Mouse (Mus musculus) right cerebral cortex, adult 2 months (tissue): Measurements from ENCODE around the gene Arhgef17.

Experiments
- DNase-seq, 2 experiments: peaks; one replicate each; pipeline ENCODE4 v3.0.0; 2021 to 2022; ENCODE audit warnings: low spot score in 2 of 2

The Arhgef17 gene

DNA sequence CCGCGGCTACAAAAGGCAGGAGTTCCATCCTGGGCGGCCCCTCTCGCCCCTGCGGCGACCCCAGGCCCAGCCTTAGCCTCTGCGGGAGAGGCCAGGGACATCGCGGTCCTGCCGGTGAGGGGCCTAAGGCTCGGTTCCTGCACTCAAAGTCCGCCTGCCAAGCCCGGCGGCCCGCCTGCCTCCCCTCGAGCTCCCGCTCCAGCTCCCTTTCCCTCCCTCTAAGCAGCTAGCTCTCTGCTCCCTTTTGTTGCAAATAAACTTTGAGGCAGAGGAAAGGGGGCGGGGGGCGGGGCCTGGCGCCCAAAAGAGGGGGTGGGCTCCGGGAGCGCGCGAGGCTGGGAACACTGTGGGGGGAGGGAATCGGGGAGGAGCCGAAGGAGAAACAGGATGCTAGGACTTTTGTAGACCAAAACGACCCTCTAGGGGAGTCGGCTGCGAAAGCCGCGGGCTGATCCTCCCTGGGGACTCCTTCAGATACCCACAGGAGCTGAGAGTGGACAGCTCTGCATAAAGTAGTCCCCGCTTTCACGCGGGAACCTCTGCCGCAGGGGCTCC is at the start of gene Arhgef17:
Gene Arhgef17, minus strand, starts transcription at position 182 of the 555 bp plus-strand sequence.
- DNase-seq, result peak in 1 of 2 experiments; percentile 26

DNA sequence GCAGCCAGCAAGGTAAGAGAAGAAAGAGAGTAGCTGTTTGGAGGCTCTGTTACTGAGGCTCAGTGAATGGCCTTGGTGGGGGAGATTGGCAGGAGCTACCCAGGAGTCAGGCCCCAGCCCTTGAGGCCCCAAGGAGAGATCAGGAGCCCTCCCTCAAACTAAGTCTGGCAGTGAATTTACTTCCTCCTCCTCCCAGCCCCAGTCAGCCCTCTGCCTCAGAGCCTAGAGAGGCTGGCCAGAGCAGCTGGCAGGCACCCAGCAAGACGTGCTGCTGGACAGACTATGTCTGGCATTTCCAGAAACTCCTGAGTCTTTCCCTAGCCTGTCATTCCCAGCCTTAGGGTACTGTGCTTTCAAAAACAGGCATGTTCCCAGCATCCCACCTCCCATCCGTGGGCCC is 47.3 kb upstream of the Arhgef17 start:
- peak in 1 of 2 experiments; percentile 15 for DNase-seq

DNA sequence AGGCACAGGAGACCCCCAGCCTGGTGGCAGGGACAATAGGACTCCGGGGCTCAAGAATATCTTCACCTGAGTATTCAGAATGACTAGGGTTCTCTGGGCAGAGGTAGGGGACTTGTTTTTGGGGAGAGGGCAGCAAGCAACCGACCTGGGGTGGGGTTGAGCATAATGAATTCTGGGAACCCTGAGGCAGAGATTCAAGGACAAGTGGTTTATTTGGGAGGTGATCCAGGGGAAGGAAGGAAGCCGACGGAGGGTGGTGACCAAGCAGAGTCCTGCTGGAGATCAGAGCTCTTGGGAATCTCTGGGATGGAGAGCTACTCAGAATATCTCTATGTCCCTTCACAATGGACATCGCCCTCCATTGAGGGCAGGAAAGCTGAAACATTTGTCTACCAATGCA is 46.3 kb upstream of the Arhgef17 start:
- DNase-seq, result no peak

DNA sequence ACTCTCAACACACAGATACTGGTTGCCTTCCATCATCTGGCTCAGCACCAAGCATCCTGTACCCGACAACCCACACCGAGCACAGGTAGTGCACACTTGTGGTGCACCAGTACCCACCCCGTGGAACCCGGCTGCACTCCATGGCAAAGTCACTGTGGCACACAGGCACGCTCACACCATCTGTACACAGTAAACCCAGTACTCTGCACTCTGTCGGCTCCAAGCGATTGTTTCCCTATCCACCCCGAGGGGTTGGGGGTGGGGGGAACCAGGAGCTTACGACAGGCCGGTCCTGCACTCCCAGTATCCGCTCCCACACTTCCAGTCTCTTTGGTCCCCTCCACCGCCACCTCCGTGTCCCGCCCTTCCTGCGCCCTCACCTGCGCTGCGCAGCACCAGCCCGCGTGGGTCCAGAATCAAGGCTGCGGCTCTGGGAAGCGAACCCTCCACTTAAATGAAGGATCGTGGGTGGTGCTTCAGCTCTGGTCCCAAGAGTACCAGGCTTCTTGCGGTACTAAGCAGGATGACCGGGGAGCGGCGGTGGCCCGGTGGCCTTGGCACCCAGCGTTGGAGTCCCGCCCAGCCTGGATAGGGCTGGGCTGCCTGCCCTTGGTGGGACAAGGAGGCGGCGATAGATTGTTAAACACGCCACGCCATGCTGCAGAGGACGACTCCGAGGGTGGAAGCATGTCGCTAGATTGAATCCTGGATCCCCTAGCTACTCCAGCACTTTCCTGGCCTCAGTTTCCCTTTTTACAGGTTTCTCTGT is 42.4 kb upstream of the Arhgef17 start, which contains the start of gene P2ry6:
Gene P2ry6, minus strand, starts transcription at position 515 of the 769 bp plus-strand sequence.
- DNase-seq, result no peak

DNA sequence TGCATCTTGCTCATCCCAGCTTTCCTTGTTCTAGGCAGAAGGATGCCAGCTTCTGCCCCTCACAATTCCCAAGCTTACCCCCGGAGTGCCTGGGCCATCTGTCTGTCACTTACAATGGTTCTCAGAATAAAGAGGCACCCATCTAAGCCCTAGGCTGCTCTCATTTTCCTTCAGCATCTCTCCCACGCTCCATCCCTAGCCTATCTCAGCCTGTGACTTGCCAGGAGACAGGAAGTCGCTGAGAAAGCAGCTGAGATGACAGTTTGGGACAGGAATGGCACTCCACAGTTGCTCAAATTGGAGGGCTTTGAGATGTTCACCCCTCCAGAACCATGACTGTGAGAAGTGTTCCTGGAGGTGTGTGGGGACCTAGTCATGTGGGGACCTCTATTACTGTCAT is 41.0 kb upstream of the Arhgef17 start:
- no peak for DNase-seq

DNA sequence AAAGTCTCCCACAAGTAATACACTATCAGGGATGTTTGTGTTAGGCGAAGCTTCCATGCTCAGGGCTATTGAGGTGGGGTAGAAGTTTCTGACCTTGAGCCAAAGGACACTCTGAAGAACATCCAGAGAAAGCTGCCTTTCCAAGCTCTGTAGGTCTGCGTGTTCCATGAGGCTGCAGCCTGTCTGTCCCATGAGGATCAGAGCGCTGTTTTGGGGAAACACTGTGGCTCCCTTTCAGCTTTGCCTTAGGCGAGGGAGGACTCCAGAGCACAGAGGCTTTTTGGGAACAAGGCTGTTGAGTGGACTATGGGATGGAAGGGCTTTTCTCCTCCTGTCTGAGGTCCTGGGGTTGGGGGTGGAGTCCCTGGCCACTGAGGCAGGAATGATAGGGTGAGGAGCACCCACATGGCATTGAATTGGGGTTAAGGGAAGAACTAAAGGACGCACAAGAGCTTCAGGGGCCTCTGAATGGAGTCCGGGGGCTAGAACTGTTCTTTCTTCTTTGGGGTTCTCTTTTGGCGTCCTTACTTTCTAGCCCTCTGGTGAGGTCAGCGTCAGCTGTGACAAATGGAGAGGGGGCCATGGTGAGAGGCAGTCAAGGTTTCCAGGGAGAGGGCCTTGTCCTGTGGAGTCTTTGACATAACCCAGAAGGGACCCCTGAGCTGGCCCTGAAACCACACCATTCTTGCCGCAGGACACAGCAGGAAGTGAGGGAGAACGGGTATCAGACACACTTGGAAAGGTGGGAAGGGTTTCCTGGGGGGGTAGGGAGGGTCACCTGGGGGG is 37.2 kb upstream of the Arhgef17 start:
- DNase-seq, result no peak

DNA sequence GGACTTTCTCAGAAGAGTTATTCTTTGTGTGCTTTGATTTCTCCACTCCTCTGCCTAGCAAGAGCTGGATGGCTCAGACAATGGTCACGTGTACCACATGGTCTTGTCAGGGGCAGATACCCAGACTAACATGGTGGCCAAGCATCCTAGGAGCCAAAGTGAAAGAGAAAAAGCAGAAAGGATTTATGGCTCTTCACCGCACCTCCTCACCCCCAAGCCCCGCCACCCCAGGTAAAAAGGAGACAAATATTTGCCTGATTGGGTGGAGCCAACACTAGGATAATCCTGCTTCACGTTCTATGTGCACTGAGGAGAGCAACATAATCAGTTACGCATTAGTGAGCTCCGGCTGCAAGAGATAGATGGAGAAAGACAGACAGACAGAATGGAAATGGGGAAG is 36.5 kb upstream of the Arhgef17 start:
- DNase-seq, result no peak

DNA sequence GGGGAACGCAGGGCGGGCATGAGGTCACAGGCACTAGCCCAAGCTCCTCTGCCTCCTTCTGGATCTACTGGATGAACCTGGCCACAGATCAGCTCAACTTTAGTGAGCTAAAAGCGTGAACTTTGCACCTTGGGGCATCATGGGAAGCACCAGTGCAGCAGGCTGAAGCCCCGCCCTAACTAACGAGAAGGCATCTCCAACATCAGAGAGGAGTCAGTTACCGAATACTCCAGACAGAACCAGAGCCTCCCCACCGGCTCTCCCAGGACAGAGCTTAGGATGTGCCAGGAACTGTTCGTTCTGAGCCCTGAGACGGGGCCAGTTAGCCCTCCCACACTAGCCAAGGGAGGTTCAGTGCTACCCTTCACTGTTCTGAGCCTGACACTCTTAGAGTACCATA is 35.9 kb upstream of the Arhgef17 start:
- no peak for DNase-seq

DNA sequence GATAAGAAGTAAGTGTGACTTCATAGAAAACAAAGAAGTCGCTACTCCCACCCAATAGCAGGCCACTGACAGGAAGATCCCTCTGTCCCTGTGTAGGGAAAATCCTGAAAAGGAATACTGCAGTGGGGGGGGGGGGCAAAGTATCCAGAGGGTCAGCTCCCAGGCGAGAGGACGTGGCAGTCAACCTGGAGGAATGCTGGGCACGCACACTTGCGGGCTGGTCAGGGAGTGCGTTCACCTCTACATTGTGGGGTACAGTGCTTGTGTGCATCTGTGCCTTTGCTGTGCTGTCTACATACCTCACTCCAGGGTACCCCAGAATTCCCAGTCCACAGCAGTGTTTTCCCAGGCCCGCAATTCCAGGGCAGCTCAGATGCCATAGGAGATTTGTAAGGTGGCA is 34.1 kb upstream of the Arhgef17 start:
- DNase-seq, result no peak

DNA sequence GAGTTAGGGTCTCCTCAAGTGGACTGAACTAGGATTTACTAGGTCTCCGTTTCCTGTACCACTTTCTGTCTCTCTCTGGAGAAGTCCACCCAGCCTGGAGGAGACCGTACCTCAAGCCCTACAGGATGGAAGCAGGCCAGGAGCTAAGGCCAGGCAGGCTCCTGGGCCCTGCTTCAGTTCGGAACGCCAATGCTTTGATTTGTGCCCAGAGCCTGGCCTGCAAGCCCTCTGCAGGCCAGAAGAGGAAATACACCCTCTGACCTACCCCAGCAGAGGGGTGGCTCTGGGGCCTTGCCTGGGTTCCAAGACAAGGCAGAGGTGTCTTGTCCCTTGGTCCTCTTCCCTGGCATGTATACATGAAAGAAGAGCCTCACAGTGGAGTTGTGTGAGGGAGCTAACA is 33.2 kb upstream of the Arhgef17 start:
- DNase-seq, result no peak

DNA sequence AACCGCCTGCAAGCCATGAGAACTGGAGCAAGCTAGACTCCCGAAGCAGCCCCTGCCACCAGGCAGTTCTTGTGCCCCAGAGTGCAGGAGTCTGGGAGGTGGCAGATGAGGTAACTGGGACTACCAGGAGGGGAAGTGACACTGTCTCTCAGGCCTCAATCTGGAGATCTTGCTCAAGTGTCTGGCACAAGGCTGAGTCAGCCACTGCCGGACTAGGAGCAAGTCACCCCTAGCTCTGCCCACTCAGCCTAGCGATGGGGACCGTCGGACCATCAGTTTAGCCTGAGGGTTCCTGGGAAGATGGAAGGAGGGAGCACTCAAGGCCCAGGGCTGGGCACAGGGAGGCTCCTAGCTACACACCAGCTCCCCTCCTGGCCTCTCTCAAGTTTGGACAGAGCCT is 32.3 kb upstream of the Arhgef17 start:
- no peak for DNase-seq

DNA sequence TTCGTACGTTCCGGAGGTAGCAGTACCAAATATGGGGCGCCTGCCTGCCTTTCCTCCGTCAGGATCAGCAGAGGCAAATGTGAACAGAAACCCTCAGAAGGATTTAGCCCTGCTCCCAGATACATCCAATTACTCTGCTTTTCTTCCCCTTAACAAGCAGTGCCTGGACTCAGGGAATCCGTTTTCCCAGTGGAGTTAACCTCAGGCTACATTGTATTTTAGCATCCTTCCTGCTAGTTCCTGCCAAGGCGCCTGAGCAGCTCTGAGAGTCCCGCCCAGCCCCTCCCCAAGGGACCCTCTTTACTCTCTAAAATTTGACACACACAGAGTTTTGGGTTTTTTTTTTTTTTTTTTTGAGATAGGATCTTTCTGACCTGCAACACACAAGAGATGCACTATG is 31.5 kb upstream of the Arhgef17 start:
- no peak for DNase-seq

DNA sequence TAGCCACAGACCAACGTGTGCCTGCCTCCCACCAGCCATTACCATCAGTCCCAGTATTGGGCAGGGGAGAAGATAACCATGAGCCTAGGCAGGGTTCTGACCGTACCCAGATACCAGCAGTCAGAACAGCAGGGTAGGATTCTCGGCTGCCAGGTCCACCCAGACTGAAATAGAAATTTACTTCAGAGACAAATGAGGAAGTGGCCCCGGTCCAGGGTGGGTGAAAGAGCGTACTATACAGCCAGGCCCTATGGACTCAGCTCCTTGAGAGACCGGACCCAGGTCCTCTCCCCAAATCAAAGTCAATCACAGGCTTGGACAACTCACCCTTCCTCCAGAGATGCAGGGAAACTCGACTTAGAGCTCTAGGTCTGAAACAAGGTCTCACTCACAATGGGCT is 29.2 kb upstream of the Arhgef17 start:
- no peak for DNase-seq

DNA sequence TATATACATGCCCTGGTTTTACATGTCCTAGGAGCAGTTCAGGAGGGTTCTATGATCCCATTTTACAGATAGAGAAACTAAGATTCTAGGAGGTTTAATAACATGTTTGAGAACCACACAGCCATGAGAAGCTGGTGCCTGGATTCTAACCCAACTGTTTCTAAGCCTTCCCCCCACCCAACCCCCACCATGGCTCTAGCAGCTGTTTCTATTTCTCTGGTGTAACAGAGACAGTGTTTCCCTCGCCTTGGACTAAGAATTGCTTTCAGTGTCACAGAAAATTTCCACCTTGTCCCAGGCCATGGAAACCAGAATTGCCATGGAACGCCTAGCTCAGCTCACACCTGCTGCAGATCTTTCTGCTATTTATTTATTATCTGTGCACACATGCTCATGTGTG is 28.6 kb upstream of the Arhgef17 start:
- no peak for DNase-seq

DNA sequence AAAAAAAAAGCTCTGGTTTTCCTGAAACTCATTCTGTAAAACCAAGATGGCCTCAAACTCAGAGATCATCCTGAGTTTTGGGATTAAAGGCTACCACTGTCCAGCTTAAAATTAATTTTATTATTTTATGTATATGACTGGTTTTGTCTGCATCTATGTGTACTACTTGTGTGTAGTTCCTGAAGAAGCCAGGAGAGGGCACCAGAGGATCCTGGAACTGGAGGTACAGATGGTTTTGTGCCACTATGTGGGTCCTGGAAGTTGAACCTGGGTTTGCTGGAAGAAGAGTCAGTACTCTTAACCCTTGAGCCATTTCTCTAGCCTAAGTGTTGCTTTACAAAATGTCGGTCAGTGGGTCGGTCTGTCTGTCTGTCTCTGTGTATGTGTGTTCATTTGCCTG is 26.5 kb upstream of the Arhgef17 start:
- DNase-seq, result no peak

DNA sequence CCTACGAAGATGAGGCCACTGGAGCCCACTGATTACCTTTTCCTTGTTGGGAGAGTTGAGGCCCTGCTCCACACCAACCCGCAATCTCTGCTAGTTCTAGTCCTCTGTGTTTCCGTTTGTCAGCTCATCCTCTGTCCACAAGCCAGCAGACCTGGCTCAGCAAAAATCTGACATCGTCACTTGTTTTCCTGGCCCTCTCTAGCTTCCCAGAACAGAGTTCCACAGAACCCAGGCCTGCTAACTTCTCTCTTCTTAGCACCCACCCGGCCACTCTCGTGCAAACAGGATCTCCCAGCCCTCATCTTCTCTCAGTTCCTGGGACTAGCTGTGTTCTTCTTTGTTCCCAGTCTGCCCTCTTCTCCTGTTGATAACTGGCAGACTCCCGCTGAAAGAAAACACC is 20.8 kb upstream of the Arhgef17 start:
- DNase-seq, result no peak

DNA sequence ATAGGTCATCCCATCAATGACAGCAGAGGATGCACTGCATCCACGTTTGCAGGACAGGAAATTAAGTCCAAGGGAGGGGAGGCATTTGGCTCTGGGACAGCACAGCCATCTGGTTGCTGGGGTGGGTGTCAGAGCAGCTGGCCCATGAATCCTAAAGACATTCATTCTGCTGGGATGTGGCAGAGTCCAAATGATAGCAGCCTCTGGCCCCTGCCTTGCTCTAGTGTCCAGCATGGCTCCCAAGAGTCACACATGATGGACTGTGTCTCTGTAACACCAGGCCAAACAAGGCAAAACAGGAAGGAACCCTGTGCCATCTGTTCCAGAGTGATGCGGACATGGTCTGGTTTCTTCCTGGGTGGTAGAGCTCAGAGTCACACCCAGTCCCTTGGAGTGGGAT is 20.0 kb upstream of the Arhgef17 start:
- DNase-seq, result no peak

DNA sequence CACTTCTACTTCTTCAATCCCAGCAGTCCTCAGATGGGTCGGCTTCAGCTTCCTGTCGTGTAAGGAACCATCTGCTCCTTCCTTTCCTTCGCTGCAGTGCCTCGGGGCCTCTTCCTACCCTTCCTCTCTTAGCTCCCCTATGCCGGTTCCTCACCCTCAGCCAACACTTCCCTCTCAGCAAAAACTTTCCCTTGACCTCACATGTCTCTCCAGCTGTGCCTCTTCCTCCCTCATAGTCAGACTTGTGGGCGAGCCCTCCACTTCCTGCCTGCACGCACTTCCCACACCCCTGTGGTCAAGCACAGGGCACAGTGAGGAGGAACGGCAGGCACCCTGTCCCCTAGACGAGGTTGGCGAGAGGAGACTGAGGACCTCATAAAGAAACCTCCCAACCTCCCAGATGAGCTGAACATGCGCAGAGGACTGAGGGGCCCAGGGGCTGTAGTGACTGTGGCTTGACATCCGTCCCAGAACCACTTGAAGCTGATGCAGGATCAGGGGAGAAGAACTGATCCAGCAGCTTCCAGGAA is 18.6 kb upstream of the Arhgef17 start:
- no peak for DNase-seq

DNA sequence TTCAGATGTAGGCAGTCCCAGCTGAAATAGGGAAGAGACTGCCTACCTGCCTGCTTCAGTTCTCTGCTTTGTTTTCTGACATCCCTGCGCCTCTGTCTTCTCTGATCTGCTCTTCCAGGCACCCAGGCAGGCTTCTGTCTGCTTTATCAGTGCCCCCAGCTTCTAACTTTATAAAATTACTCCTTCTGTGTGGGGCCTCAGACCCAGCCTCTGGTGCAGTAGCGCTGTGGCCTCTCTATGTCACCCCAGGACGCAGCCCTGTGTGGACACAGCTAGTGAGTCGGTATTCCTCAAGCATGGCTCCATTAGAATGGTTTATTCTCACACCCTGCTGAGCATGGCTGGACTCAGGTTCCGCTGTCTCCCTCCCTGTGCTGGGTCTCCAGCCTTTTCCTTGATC is 18.1 kb upstream of the Arhgef17 start:
- DNase-seq, result no peak

DNA sequence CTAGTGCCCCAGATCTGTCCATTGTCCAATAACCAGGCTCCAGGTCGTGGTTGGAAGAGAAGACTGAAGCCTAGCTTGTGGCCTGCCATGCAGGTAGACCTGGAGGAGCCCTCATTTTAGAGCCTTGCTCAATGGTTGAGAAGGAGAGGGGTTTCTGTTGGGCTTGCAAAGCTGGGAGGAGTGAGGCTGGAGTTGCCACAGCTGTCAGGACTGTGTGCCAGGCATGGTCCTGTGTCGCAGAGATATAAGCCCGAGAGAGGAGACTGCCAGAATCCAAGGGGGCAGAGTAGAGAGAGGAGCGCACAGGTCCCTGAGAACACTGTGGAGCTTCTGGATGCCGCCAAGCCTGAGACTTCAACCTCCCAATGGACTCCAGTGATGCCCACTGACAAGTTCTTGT is 12.8 kb upstream of the Arhgef17 start:
- no peak for DNase-seq

DNA sequence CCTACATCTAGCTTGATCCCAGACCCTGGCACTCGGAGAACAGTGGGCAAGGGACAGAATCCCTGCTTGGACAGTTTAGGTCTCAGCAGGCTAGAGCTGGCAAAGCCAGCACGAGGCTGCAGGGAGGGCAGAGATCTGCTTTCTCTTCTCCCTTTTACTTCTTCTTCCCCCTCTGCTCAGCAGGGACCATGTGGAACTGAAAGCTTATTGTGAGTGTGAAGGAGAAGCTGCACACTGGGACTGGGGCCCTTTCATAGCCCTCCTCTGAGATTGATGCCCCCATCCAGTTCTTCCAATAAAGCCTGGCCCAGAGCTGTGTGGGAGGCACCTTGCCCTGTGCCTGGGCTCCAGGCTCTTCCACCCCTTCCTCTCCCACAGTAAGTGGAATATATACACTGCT is 12.4 kb upstream of the Arhgef17 start:
- no peak for DNase-seq

DNA sequence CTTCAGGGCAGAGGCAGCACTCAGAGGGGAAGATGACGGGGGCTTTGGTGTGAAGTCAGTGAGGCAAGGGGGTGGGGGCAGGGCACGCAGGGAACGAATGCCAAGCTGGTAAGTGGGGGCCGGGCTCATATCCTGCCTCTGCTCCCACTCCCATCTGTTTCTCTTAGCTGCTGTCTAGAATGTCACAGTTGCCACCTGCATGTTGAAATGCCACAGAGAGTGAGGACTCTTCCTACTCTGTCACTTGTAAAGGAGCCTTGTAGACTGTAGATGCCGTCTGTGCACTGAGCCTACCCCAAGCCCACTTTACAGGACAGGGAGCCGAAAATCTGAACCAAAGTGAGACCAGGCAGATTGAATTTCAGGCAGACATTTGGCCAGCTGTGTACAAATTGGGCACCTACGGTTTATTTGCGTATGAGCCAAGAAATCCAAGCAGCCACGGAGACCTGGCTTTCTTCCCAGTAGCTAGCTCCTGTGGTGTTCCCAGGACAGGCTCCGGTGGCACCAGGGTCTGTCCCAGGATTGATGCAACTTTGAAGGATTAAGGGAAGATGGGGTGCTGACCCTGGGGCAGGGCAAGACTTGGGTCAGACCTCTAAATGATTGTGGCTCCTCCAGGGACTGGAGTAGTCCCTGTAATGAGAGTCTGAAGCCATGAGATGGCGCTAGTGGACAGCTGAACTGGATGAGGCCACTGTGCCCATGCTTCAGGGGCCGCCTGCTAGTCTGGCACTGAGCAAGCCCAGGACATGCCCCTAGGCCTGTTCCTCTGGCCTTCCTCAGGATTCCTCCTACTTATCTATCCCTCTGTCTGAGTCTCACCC is 11.1 kb upstream of the Arhgef17 start:
- peak; percentile 66 to 69 for DNase-seq
